Mouse (Mus musculus): Measurements from ENCODE around the gene Dmrta2. TPM values are rescaled to one million over a fixed set of nuclear protein-coding genes. Genes with fewer than 3 reads are reported as not detected.

Gene Dmrta2
- polyA plus RNA-seq, 1 experiment from 2014 or later: not detected

GRCm38 (mm10) chr4:109985424-109986172 is 7.7 kb downstream of the Dmrta2 start:
- H3K4me2 ChIP-seq (replicated peaks; ENCODE audit: low read depth): no peak overlapping the region
- no peaks in the 10 kb centered on the region; the same call in 1 of the 2 replicates for H3K4me1 ChIP-seq (replicated peaks; ENCODE audit: control insufficient read depth, insufficient read depth)
- H3K36me3 ChIP-seq (ENCODE audit: control insufficient read depth, insufficient read depth, low read length): no peaks in the 10 kb centered on the region
- DNase-seq (ENCODE audit: low spot score) (no peak), ATAC-seq (ENCODE audit: low FRiP score, low TSS enrichment) (no peak)
- peaks cover 23% of the 10 kb centered on the region for H3K27me3 ChIP-seq (ENCODE audit: control insufficient read depth, insufficient read depth, low read length)
- 4% methylated on average over 16 of the region's 16 CpGs for whole genome bisulfite sequencing
- H3K27ac ChIP-seq (replicated peaks): no peak overlapping the region
- no peak for TF ChIP-seq EP300 (optimal IDR thresholded peaks at IDR 0.05)
- H3K9me3 ChIP-seq (ENCODE audit: control insufficient read depth, low read length): no peaks in the 10 kb centered on the region
- no peak overlapping the region for H3K4me3 ChIP-seq (ENCODE audit: low read depth, low read length)
- H3K9ac ChIP-seq (ENCODE audit: low read length): no peak overlapping the region

- no peaks in the 10 kb centered on the region for H3K36me3 ChIP-seq (ENCODE audit: control insufficient read depth, insufficient read depth, low read length)
- DNase-seq (ENCODE audit: low spot score): no peak
- H3K27me3 ChIP-seq (ENCODE audit: control insufficient read depth, insufficient read depth, low read length): peaks cover 23% of the 10 kb centered on the region
- no peak overlapping the region for H3K4me3 ChIP-seq (ENCODE audit: low read depth, low read length)
- H3K4me2 ChIP-seq (replicated peaks; ENCODE audit: low read depth): no peak overlapping the region
- TF ChIP-seq EP300 (optimal IDR thresholded peaks at IDR 0.05) (no peak), CTCF (IDR thresholded peaks at IDR 0.05; ENCODE audit: low read depth) (no peak)
- no peaks in the 10 kb centered on the region; the same call in 1 of the 2 replicates for H3K4me1 ChIP-seq (replicated peaks; ENCODE audit: control insufficient read depth, insufficient read depth)
- no peak overlapping the region for H3K27ac ChIP-seq (replicated peaks)
- ATAC-seq (ENCODE audit: low FRiP score, low TSS enrichment): no peak
- H3K9ac ChIP-seq (ENCODE audit: low read length): no peak overlapping the region
- H3K9me3 ChIP-seq (ENCODE audit: control insufficient read depth, low read length): no peaks in the 10 kb centered on the region
- 7% methylated on average over 9 of the region's 9 CpGs for WGBS
Observed at GRCm38 (mm10) chr4:109986301-109986700, 8.4 kb downstream of the Dmrta2 start.

- DNase-seq (ENCODE audit: low spot score) (no peak), ATAC-seq (ENCODE audit: low FRiP score, low TSS enrichment) (no peak)
- TF ChIP-seq CTCF (IDR thresholded peaks at IDR 0.05; ENCODE audit: low read depth): no peak
- TF ChIP-seq EP300 (optimal IDR thresholded peaks at IDR 0.05): no peak
- peaks cover 18% of the 10 kb centered on the region for H3K27me3 ChIP-seq (ENCODE audit: control insufficient read depth, insufficient read depth, low read length)
- no peak overlapping the region for H3K4me3 ChIP-seq (ENCODE audit: low read depth, low read length)
- H3K9ac ChIP-seq (ENCODE audit: low read length): no peak overlapping the region
- no peaks in the 10 kb centered on the region for H3K36me3 ChIP-seq (ENCODE audit: control insufficient read depth, insufficient read depth, low read length)
- no peak overlapping the region for H3K4me2 ChIP-seq (replicated peaks; ENCODE audit: low read depth)
- WGBS: 11% methylated on average over 13 of the region's 13 CpGs
- no peak overlapping the region for H3K27ac ChIP-seq (replicated peaks)
- H3K4me1 ChIP-seq (replicated peaks; ENCODE audit: control insufficient read depth, insufficient read depth): no peaks in the 10 kb centered on the region; the same call in 1 of the 2 replicates
- no peaks in the 10 kb centered on the region for H3K9me3 ChIP-seq (ENCODE audit: control insufficient read depth, low read length)
Observed at GRCm38 (mm10) chr4:109986748-109987355, 9.0 kb downstream of the Dmrta2 start.

- ATAC-seq (ENCODE audit: low FRiP score, low TSS enrichment) (no peak), DNase-seq (ENCODE audit: low spot score) (no peak)
- TF ChIP-seq CTCF (IDR thresholded peaks at IDR 0.05; ENCODE audit: low read depth) (no peak), EP300 (optimal IDR thresholded peaks at IDR 0.05) (no peak)
- Histone ChIP-seq H3K4me3 (ENCODE audit: low read depth, low read length) (no peak overlapping the region), H3K4me1 (replicated peaks; ENCODE audit: control insufficient read depth, insufficient read depth) (no peaks in the 10 kb centered on the region), H3K9me3 (ENCODE audit: control insufficient read depth, low read length) (no peaks in the 10 kb centered on the region), H3K27me3 (ENCODE audit: control insufficient read depth, insufficient read depth, low read length) (peaks cover 9% of the 10 kb centered on the region; the same call in 1 of the 2 replicates), H3K9ac (ENCODE audit: low read length) (no peak overlapping the region), H3K36me3 (ENCODE audit: control insufficient read depth, insufficient read depth, low read length) (no peaks in the 10 kb centered on the region), H3K4me2 (replicated peaks; ENCODE audit: low read depth) (no peak overlapping the region), H3K27ac (replicated peaks) (no peak overlapping the region)
- WGBS: 10% methylated on average over 17 of the region's 20 CpGs
Observed at GRCm38 (mm10) chr4:109987560-109988362, 9.9 kb downstream of the Dmrta2 start.

- Histone ChIP-seq H3K27ac (replicated peaks) (no peak overlapping the region), H3K9ac (ENCODE audit: low read length) (no peak overlapping the region), H3K4me1 (replicated peaks; ENCODE audit: control insufficient read depth, insufficient read depth) (no peaks in the 10 kb centered on the region), H3K36me3 (ENCODE audit: control insufficient read depth, insufficient read depth, low read length) (no peaks in the 10 kb centered on the region), H3K4me3 (ENCODE audit: low read depth, low read length) (no peak overlapping the region), H3K9me3 (ENCODE audit: control insufficient read depth, low read length) (no peaks in the 10 kb centered on the region), H3K4me2 (replicated peaks; ENCODE audit: low read depth) (no peak overlapping the region), H3K27me3 (ENCODE audit: control insufficient read depth, insufficient read depth, low read length) (peaks cover 7% of the 10 kb centered on the region; the same call in 1 of the 2 replicates)
- no peak for TF ChIP-seq EP300 (optimal IDR thresholded peaks at IDR 0.05)
- no peak for TF ChIP-seq CTCF (IDR thresholded peaks at IDR 0.05; ENCODE audit: low read depth)
- DNase-seq (ENCODE audit: low spot score) (no peak), ATAC-seq (ENCODE audit: low FRiP score, low TSS enrichment) (no peak)
- WGBS: 16% methylated on average over 5 of the region's 5 CpGs
Observed at GRCm38 (mm10) chr4:109988411-109988810, 10.6 kb downstream of the Dmrta2 start.

All from stomach, postnatal 0 days (tissue).